Mouse (Mus musculus): ENCODE results near the gene Cactin. TPM values are rescaled to one million over a fixed set of nuclear protein-coding genes. Genes with fewer than 3 reads are reported as not detected.

The Cactin gene
- polyA plus RNA-seq, 1 experiment: 48.1 TPM

DNA sequence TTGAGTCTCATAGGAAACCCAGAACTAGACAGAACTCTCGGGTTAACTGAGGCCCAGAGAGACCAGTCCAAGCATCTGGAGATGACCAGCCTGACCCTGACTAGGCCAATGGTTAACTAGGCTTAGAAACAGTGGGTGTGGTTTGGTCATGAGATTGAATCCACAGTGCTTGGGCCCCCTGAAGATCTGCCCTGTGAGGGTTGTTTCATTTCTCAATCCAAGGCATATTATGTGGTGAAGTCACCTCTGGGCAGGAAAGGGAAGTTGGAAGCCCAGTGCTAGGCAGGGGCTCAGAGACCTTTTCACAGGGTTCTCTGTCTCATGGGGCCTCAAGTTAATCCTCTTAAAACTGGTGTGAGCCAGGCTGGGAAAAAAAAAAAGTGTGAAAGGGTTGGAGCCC lies 37.9 kb downstream of the Cactin start:
- no peak overlapping the region for H3K4me3 ChIP-seq (ENCODE audit: insufficient read depth, poor library complexity, severe bottlenecking)
- TF ChIP-seq USF1 (IDR thresholded peaks at IDR 0.05; ENCODE audit: low read depth) (no peak), MYOD1 (IDR thresholded peaks at IDR 0.05; ENCODE audit: control insufficient read depth, insufficient read length, low read depth) (no peak)
- H3K36me3 ChIP-seq (ENCODE audit: control insufficient read depth, insufficient read depth): no peaks in the 10 kb centered on the region

DNA sequence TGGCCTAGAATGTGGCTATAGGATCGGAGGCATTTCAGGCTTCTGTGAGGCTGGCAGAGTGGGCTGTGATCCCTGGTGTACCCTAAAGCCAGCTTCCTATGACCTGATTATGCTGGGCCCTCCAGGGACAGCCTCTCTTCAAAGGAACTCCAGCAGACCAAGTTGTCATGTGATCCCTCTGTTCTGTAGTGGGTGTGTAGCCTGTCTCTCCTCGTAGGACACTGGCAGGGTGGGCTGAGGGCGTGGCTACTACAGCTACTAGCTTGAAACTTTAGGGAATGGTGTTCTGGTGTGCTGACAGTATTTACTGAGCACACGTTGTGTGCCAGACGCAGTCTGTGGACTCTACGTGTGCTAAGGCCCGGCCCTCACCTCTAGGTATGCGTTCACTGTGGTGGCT lies 39.8 kb downstream of the Cactin start:
- no peaks in the 10 kb centered on the region for H3K79me3 ChIP-seq (ENCODE audit: low read depth)
- no peak overlapping the region for H3ac ChIP-seq (ENCODE audit: control insufficient read depth, insufficient read length, low read depth)
- H3K4me3 ChIP-seq (ENCODE audit: insufficient read depth, poor library complexity, severe bottlenecking): no peak overlapping the region
- no peak for TF ChIP-seq USF1 (IDR thresholded peaks at IDR 0.05; ENCODE audit: low read depth)
- no peak for TF ChIP-seq MYOD1 (IDR thresholded peaks at IDR 0.05; ENCODE audit: control insufficient read depth, insufficient read length, low read depth)
- TF ChIP-seq CEBPB (IDR thresholded peaks at IDR 0.05; ENCODE audit: low read depth): no peak
- no peak for TF ChIP-seq CTCF (IDR thresholded peaks at IDR 0.05; ENCODE audit: control insufficient read depth, insufficient read depth, insufficient read length)
- TF ChIP-seq MYOG (IDR thresholded peaks at IDR 0.05; ENCODE audit: control insufficient read depth, extremely low read depth, insufficient read length): no peak
- no peak for TF ChIP-seq FOSL1 (IDR thresholded peaks at IDR 0.05; ENCODE audit: insufficient read depth, low read length, poor library complexity, severe bottlenecking)
- no peak for TF ChIP-seq MAX (IDR thresholded peaks at IDR 0.05)
- peaks cover 6% of the 10 kb centered on the region for H3K36me3 ChIP-seq (ENCODE audit: control insufficient read depth, insufficient read depth)
- no peaks in the 10 kb centered on the region for H3K79me2 ChIP-seq (ENCODE audit: control insufficient read depth, insufficient read depth)
- no peaks in the 10 kb centered on the region for H3K27me3 ChIP-seq (ENCODE audit: control insufficient read depth, insufficient read depth, insufficient read length)

More for the DNA sequence above, 37.9 kb downstream of the Cactin start:
- Histone ChIP-seq H3K79me2 (ENCODE audit: control insufficient read depth, insufficient read depth) (no peaks in the 10 kb centered on the region), H3K79me3 (ENCODE audit: low read depth) (no peaks in the 10 kb centered on the region), H3ac (ENCODE audit: control insufficient read depth, insufficient read length, low read depth) (no peak overlapping the region), H3K27me3 (ENCODE audit: control insufficient read depth, insufficient read depth, insufficient read length) (no peaks in the 10 kb centered on the region)

DNA sequence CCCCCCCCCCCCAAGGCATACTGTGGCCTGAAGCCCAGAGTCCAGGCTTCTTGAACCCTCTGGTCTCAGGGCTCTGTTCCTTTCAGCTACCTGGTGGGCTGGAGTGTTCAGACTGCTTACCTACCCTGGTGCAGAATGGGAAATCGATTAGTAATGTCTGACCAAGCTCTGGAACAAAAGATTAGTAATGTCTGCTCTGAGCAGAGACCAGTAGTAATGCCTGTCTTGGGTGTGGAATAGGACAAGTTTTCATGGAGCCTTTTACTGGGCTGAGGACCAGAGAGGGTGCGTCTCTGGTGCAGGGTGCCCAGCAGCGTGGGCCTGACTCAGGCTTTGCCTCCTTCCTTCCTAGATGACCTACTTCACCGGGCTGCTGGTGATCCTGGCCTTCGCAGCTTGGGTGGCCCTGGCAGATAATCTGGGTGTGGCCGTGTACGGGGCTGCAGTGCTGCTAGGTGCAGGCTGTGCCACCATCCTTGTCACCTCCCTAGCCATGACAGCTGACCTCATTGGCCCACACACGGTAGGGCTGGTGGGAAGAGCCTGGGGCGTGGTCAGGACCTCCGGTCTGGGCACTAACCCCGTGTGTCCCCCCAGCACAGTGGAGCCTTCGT lies 41.5 kb downstream of the Cactin start:
- Histone ChIP-seq H3ac (ENCODE audit: control insufficient read depth, insufficient read length, low read depth) (no peak overlapping the region), H3K36me3 (ENCODE audit: control insufficient read depth, insufficient read depth) (peaks cover 21% of the 10 kb centered on the region), H3K79me3 (ENCODE audit: low read depth) (no peaks in the 10 kb centered on the region), H3K4me3 (ENCODE audit: insufficient read depth, poor library complexity, severe bottlenecking) (no peak overlapping the region), H3K79me2 (ENCODE audit: control insufficient read depth, insufficient read depth) (no peaks in the 10 kb centered on the region), H3K27me3 (ENCODE audit: control insufficient read depth, insufficient read depth, insufficient read length) (no peaks in the 10 kb centered on the region)
- no peak for TF ChIP-seq MAX (IDR thresholded peaks at IDR 0.05)
- no peak for TF ChIP-seq CEBPB (IDR thresholded peaks at IDR 0.05; ENCODE audit: low read depth)
- no peak for TF ChIP-seq MYOG (IDR thresholded peaks at IDR 0.05; ENCODE audit: control insufficient read depth, extremely low read depth, insufficient read length)
- TF ChIP-seq USF1 (IDR thresholded peaks at IDR 0.05; ENCODE audit: low read depth): no peak

DNA sequence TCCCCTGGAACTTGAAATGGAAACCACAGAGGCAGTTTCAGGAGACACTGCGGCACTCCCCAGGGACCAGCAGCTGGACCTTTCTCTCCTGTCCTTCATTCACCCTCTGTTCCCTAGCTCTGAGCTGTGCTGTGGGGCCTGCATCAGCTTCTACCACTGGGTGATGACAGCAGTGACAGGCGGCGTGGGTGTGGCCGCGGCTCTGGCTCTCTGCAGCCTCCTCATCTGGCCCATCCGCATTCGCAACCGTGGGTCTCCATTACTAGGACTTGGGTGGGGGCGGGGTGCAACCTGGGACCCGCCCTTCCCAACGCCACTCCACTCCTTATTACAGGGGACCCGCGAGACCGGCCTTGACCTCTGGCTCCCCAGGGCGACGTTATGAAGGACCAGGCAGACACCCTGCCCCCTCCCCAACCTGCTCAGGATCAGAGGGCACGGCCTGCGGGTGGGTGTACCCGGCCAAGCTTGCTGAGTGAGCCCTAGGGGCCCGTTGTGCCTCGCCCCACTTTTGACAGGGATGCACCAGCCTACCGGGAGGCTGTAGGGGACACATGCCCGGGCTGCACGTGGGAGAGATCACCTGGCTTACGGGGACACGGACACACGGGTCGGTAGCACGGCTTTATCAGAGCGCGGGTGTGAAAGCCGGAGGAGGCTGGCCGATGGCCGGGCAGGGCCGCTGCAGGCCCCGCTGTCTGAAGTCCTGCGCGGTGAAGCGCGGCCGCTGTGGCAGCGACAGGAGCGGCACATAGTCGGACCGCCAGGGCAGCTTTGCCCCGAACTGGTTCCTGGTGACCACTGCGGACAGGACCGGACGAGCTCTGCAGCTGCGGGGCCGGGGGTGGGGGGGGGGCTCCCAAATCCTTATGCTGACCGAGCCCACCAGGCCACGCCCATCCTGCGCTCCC lies 42.8 kb downstream of the Cactin start:
- Histone ChIP-seq H3K36me3 (ENCODE audit: control insufficient read depth, insufficient read depth) (peaks cover 32% of the 10 kb centered on the region), H3K79me3 (ENCODE audit: low read depth) (no peaks in the 10 kb centered on the region), H3K79me2 (ENCODE audit: control insufficient read depth, insufficient read depth) (no peaks in the 10 kb centered on the region), H3ac (ENCODE audit: control insufficient read depth, insufficient read length, low read depth) (no peak overlapping the region), H3K27me3 (ENCODE audit: control insufficient read depth, insufficient read depth, insufficient read length) (no peaks in the 10 kb centered on the region), H3K4me3 (ENCODE audit: insufficient read depth, poor library complexity, severe bottlenecking) (no peak overlapping the region)
- TF ChIP-seq FOSL1 (IDR thresholded peaks at IDR 0.05; ENCODE audit: insufficient read depth, low read length, poor library complexity, severe bottlenecking): no peak
- no peak for TF ChIP-seq MYOG (IDR thresholded peaks at IDR 0.05; ENCODE audit: control insufficient read depth, extremely low read depth, insufficient read length)
- no peak for TF ChIP-seq CTCF (IDR thresholded peaks at IDR 0.05; ENCODE audit: control insufficient read depth, insufficient read depth, insufficient read length)
- no peak for TF ChIP-seq CEBPB (IDR thresholded peaks at IDR 0.05; ENCODE audit: low read depth)
- TF ChIP-seq USF1 (IDR thresholded peaks at IDR 0.05; ENCODE audit: low read depth): no peak

- H3K27me3 ChIP-seq (ENCODE audit: control insufficient read depth, insufficient read depth, insufficient read length): no peaks in the 10 kb centered on the region
- peaks cover 42% of the 10 kb centered on the region for H3K36me3 ChIP-seq (ENCODE audit: control insufficient read depth, insufficient read depth)
- H3K4me3 ChIP-seq (ENCODE audit: insufficient read depth, poor library complexity, severe bottlenecking): no peak overlapping the region
Measured at GRCm38 (mm10) chr10:81364666-81365065, 43.8 kb downstream of the Cactin start.

More at GRCm38 (mm10) chr10:81364666-81365065, 43.8 kb downstream of the Cactin start:
- Histone ChIP-seq H3ac (ENCODE audit: control insufficient read depth, insufficient read length, low read depth) (no peak overlapping the region), H3K79me3 (ENCODE audit: low read depth) (no peaks in the 10 kb centered on the region), H3K79me2 (ENCODE audit: control insufficient read depth, insufficient read depth) (no peaks in the 10 kb centered on the region)
- TF ChIP-seq MAX (IDR thresholded peaks at IDR 0.05): no peak
- no peak for TF ChIP-seq FOSL1 (IDR thresholded peaks at IDR 0.05; ENCODE audit: insufficient read depth, low read length, poor library complexity, severe bottlenecking)
- no peak for TF ChIP-seq CTCF (IDR thresholded peaks at IDR 0.05; ENCODE audit: control insufficient read depth, insufficient read depth, insufficient read length)
- TF ChIP-seq MYOD1 (IDR thresholded peaks at IDR 0.05; ENCODE audit: control insufficient read depth, insufficient read length, low read depth): no peak
- no peak for TF ChIP-seq CEBPB (IDR thresholded peaks at IDR 0.05; ENCODE audit: low read depth)
- no peak for TF ChIP-seq USF1 (IDR thresholded peaks at IDR 0.05; ENCODE audit: low read depth)
- TF ChIP-seq MYOG (IDR thresholded peaks at IDR 0.05; ENCODE audit: control insufficient read depth, extremely low read depth, insufficient read length): no peak
